Mouse (Mus musculus): ENCODE results near the gene Pabpc5. TPM values are rescaled to one million over a fixed set of nuclear protein-coding genes. Genes with fewer than 3 reads are reported as not detected.
A peak's percentile ranks its signal among the peaks of the same experiment; 100 is the strongest.

Pabpc5 gene
- not detected in 2 replicates for polyA plus RNA-seq (2015; fragmentation: Nextera tagmentation; extraction: Ambion mirVana)

GRCm38 (mm10) chrX:119927081-119927571 lies at the start of gene Pabpc5:
Pabpc5 (plus strand) TSS chrX:119927196.
- H3K4me3 ChIP-seq (ENCODE audit: low read depth, low read length): no peak within 1 kb of the TSS

GRCm38 (mm10) chrX:119886957-119887593 lies 39.9 kb upstream of the Pabpc5 start:
- no peak for ATAC-seq (ENCODE audit: low read depth)
- WGBS (ENCODE audit: insufficient replicate concordance): 58% methylated on average over 3 of the region's 3 CpGs

More at GRCm38 (mm10) chrX:119927081-119927571, at the start of gene Pabpc5:
- Histone ChIP-seq H3K4me1 (ENCODE audit: control insufficient read depth, low read depth, low read length) (no peaks in the 10 kb centered on the region), H3K27me3 (ENCODE audit: control insufficient read depth, insufficient read depth, low read depth, low read length) (no peaks in the 10 kb centered on the region), H3K9ac (ENCODE audit: low read depth, low read length) (no peak within 1 kb of the TSS), H3K36me3 (ENCODE audit: control insufficient read depth, insufficient read depth) (no peaks in the 10 kb centered on the region), H3K27ac (ENCODE audit: low read length) (no peak within 1 kb of the TSS), H3K4me2 (ENCODE audit: low read depth, low read length) (no peak within 1 kb of the TSS), H3K9me3 (replicated peaks; ENCODE audit: control insufficient read depth, low read length) (no peaks in the 10 kb centered on the region)
- WGBS (ENCODE audit: insufficient replicate concordance): 9% methylated on average over 21 of the region's 21 CpGs
- ATAC-seq (ENCODE audit: low read depth): peak; percentile 48

GRCm38 (mm10) chrX:119888326-119888920 lies 38.6 kb upstream of the Pabpc5 start:
- H3K4me1 ChIP-seq (ENCODE audit: control insufficient read depth, low read depth, low read length): no peaks in the 10 kb centered on the region

More at GRCm38 (mm10) chrX:119886957-119887593, 39.9 kb upstream of the Pabpc5 start:
- Histone ChIP-seq H3K4me2 (ENCODE audit: low read depth, low read length) (no peak overlapping the region), H3K9ac (ENCODE audit: low read depth, low read length) (no peak overlapping the region), H3K4me3 (ENCODE audit: low read depth, low read length) (no peak overlapping the region), H3K4me1 (ENCODE audit: control insufficient read depth, low read depth, low read length) (no peaks in the 10 kb centered on the region), H3K36me3 (ENCODE audit: control insufficient read depth, insufficient read depth) (no peaks in the 10 kb centered on the region), H3K27me3 (ENCODE audit: control insufficient read depth, insufficient read depth, low read depth, low read length) (no peaks in the 10 kb centered on the region), H3K9me3 (replicated peaks; ENCODE audit: control insufficient read depth, low read length) (no peaks in the 10 kb centered on the region), H3K27ac (ENCODE audit: low read length) (no peak overlapping the region)

GRCm38 (mm10) chrX:119927852-119928251 lies 856 bp downstream of the Pabpc5 start:
- Histone ChIP-seq H3K27ac (ENCODE audit: low read length) (no peak overlapping the region), H3K4me2 (ENCODE audit: low read depth, low read length) (no peak overlapping the region), H3K9ac (ENCODE audit: low read depth, low read length) (no peak overlapping the region), H3K36me3 (ENCODE audit: control insufficient read depth, insufficient read depth) (no peaks in the 10 kb centered on the region), H3K4me3 (ENCODE audit: low read depth, low read length) (no peak overlapping the region), H3K4me1 (ENCODE audit: control insufficient read depth, low read depth, low read length) (no peaks in the 10 kb centered on the region), H3K27me3 (ENCODE audit: control insufficient read depth, insufficient read depth, low read depth, low read length) (no peaks in the 10 kb centered on the region), H3K9me3 (replicated peaks; ENCODE audit: control insufficient read depth, low read length) (no peaks in the 10 kb centered on the region)
- ATAC-seq (ENCODE audit: low read depth): no peak
- 67% methylated on average over 5 of the region's 5 CpGs for WGBS (ENCODE audit: insufficient replicate concordance)

More at GRCm38 (mm10) chrX:119888326-119888920, 38.6 kb upstream of the Pabpc5 start:
- Histone ChIP-seq H3K4me3 (ENCODE audit: low read depth, low read length) (no peak overlapping the region), H3K9me3 (replicated peaks; ENCODE audit: control insufficient read depth, low read length) (no peaks in the 10 kb centered on the region), H3K27ac (ENCODE audit: low read length) (no peak overlapping the region), H3K36me3 (ENCODE audit: control insufficient read depth, insufficient read depth) (no peaks in the 10 kb centered on the region), H3K27me3 (ENCODE audit: control insufficient read depth, insufficient read depth, low read depth, low read length) (no peaks in the 10 kb centered on the region), H3K9ac (ENCODE audit: low read depth, low read length) (no peak overlapping the region), H3K4me2 (ENCODE audit: low read depth, low read length) (no peak overlapping the region)
- WGBS (ENCODE audit: insufficient replicate concordance): 54% methylated on average over 6 of the region's 6 CpGs
- ATAC-seq (ENCODE audit: low read depth): no peak
